Mouse (Mus musculus) heart, postnatal 0 days (tissue): Measurements from ENCODE around the gene Dbnl.

Experiments
- CTCF ChIP-seq: IDR thresholded peaks from 2 replicates; pipeline ENCODE4 v1.5.1; 2016; ENCODE audit warnings: antibody characterized with exemption, control low read depth, low read depth
- EP300 ChIP-seq: IDR thresholded peaks from 2 replicates; pipeline ENCODE4 v1.6.1; 2016; ENCODE audit warnings: antibody characterized with exemption, low read depth

DNA sequence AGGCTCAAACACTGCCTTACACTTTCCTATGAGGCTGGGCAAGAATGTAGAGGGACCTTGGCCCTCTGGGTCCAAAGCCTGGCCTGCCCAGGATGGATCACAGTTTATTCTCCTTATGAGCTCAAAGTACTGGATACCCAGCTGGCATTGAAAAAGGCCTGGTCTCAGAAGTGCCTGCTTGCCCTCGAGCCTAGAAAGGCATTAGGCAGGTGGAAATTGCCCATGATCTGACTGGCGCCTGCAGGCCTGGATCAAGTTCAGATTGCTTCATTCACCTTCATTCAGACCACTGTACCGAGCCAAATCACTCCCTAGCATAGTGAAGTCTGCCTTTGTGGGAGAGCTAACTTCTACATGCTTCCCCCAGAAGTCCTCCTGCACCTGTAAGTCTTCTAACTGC is 48.4 kb upstream of the Dbnl start:
- TF ChIP-seq EP300 (no peak), CTCF (no peak)
